Mouse (Mus musculus) gastrocnemius, postnatal 25 days (tissue): ENCODE results near the gene Ngb. TPM values are rescaled to one million over a fixed set of nuclear protein-coding genes. Genes with fewer than 3 reads are reported as not detected.
A peak's percentile ranks its signal among the peaks of the same experiment; 100 is the strongest.

ENCODE experiments used
- DNase-seq: peaks from one replicate; pipeline ENCODE4 v3.0.0; 2022
- total RNA-seq, 2 experiments: library from RNA; stranded (reverse); gene quantifications; 1 replicate in 1 of 2; 2 replicates in 1 of 2; pipeline ENCODE4 v1.2.3; 2021

Ngb gene
- total RNA-seq, 2 experiments from 2014 or later = 0.23 to 0.29 TPM

GRCm38 (mm10) chr12:87091916-87092315 is 10.4 kb downstream of the Ngb start:
- DNase-seq = no peak

- no peak for DNase-seq
Measured at GRCm38 (mm10) chr12:87089701-87090100, 12.6 kb downstream of the Ngb start.

GRCm38 (mm10) chr12:87089255-87089654 is 13.1 kb downstream of the Ngb start:
- no peak for DNase-seq

- no peak for DNase-seq
Measured at GRCm38 (mm10) chr12:87088331-87088730, 14.0 kb downstream of the Ngb start.

- DNase-seq = no peak
Measured at GRCm38 (mm10) chr12:87087236-87087635, 15.1 kb downstream of the Ngb start.

- DNase-seq = no peak
Measured at GRCm38 (mm10) chr12:87082797-87083196, 19.5 kb downstream of the Ngb start.

- no peak for DNase-seq
Measured at GRCm38 (mm10) chr12:87076610-87077009, 25.7 kb downstream of the Ngb start.

- no peak for DNase-seq
Measured at GRCm38 (mm10) chr12:87070520-87070919, 31.8 kb downstream of the Ngb start.

- DNase-seq = no peak
Measured at GRCm38 (mm10) chr12:87066429-87066828, 35.9 kb downstream of the Ngb start.

GRCm38 (mm10) chr12:87065446-87065845 is 36.9 kb downstream of the Ngb start:
- DNase-seq = no peak

GRCm38 (mm10) chr12:87057066-87057465 is 45.3 kb downstream of the Ngb start:
- DNase-seq = no peak

GRCm38 (mm10) chr12:87054873-87055272 is 47.5 kb downstream of the Ngb start:
- DNase-seq = no peak

GRCm38 (mm10) chr12:87052661-87053321 is 49.5 kb downstream of the Ngb start:
- peak; percentile 56 for DNase-seq

- DNase-seq = no peak
Measured at GRCm38 (mm10) chr12:87047536-87047935, 54.8 kb downstream of the Ngb start.

Other genes with a start within 250 kb of the Ngb start
- 10 to 100 TPM; 22.0 to 24.0 TPM for gene Irf2bpl, start 217.7 kb downstream of the Ngb start, total RNA-seq
- gene Cipc, start 155.5 kb downstream of the Ngb start, total RNA-seq = 10 to 100 TPM; 22.7 to 32.3 TPM
- not detected for gene Zdhhc22, start 112.1 kb downstream of the Ngb start, total RNA-seq
- not detected for gene Tmem63c, start 81.2 kb downstream of the Ngb start, total RNA-seq
- gene Gstz1, start 44.6 kb upstream of the Ngb start, total RNA-seq = 10 to 100 TPM; 31.4 to 40.5 TPM
- 1 to 10 TPM; 4.7 to 5.0 TPM for gene Pomt2, start 45.4 kb upstream of the Ngb start, total RNA-seq
- gene Samd15, start 97.2 kb upstream of the Ngb start, total RNA-seq = not detected
- gene Tmed8, start 97.9 kb upstream of the Ngb start, total RNA-seq = 1 to 10 TPM; 1.6 to 1.8 TPM
- under 1 TPM; 0.23 to 0.32 TPM for gene Noxred1, start 136.2 kb upstream of the Ngb start, total RNA-seq
- gene Vipas39, start 163.7 kb upstream of the Ngb start, total RNA-seq = 10 to 100 TPM in 1 of 2 experiments, 1 to 10 TPM in 1; 8.0 to 10.2 TPM
- gene Ahsa1, start 163.9 kb upstream of the Ngb start, total RNA-seq = 100 to 1,000 TPM; 126 to 141 TPM
- gene Ism2, start 197.2 kb upstream of the Ngb start, total RNA-seq = not detected